Mouse (Mus musculus) MEL (cell line): ENCODE data around the gene Cdkn1a. TPM values are rescaled to one million over a fixed set of nuclear protein-coding genes. Genes with fewer than 3 reads are reported as not detected.

Source experiments
- DNase-seq: peaks from one replicate; pipeline ENCODE4 v3.0.0; 2011; ENCODE audit warnings: low read depth, low spot score
- H3K27ac ChIP-seq: 2 replicates; pipeline ENCODE4 v1.5.1; 2012; ENCODE audit warnings: low read depth, mild to moderate bottlenecking, control low read depth, low read length, moderate library complexity; ENCODE audit not compliant: control insufficient read depth
- H3K27me3 ChIP-seq, 2 experiments: fragments of 150-350 bp in 1 of 2; sonication (generic) in 1 of 2; 2 replicates each; pipeline ENCODE4 v1.6.1; 2012; ENCODE audit warnings: low read length in 2 of 2, mild to moderate bottlenecking in 2 of 2, improper control_type of control experiment in 1 of 2, moderate library complexity in 1 of 2; ENCODE audit not compliant: insufficient read depth in 2 of 2, control insufficient read depth in 1 of 2
- H3K36me3 ChIP-seq, 2 experiments: 2 replicates each; pipeline ENCODE4 v1.6.1; 2012 to 2014; ENCODE audit warnings: low read length in 2 of 2, improper control_type of control experiment in 1 of 2, inconsistent platforms in 1 of 2, mild to moderate bottlenecking in 1 of 2; ENCODE audit not compliant: insufficient read depth in 2 of 2, control insufficient read depth in 1 of 2
- H3K4me1 ChIP-seq, 2 experiments: fragments of 150-350 bp in 1 of 2; sonication (generic) in 1 of 2; 2 replicates each; pipeline ENCODE4 v1.6.1; 2012; ENCODE audit warnings: low read length in 2 of 2, improper control_type of control experiment in 1 of 2, mild to moderate bottlenecking in 1 of 2; ENCODE audit not compliant: insufficient read depth in 2 of 2, control insufficient read depth in 1 of 2
- H3K4me3 ChIP-seq, 2 experiments: fragments of 150-350 bp in 1 of 2; sonication (generic) in 1 of 2; 2 replicates each; pipeline ENCODE4 v1.5.1; 2012; ENCODE audit warnings: low read depth in 2 of 2, low read length in 2 of 2, mild to moderate bottlenecking in 2 of 2, moderate library complexity in 2 of 2, control low read depth in 1 of 2, improper control_type of control experiment in 1 of 2; ENCODE audit not compliant: control insufficient read depth in 1 of 2, insufficient read depth in 1 of 2
- H3K79me2 ChIP-seq: 2 replicates; pipeline ENCODE4 v1.6.1; 2012; ENCODE audit warnings: mild to moderate bottlenecking, low read length, moderate library complexity; ENCODE audit not compliant: control insufficient read depth, poor library complexity, insufficient read depth
- H3K9ac ChIP-seq: 2 replicates; pipeline ENCODE4 v1.6.1; 2012; ENCODE audit warnings: low read depth, mild to moderate bottlenecking, control low read depth, low read length, moderate library complexity; ENCODE audit not compliant: control insufficient read depth, poor library complexity, severe bottlenecking
- H3K9me3 ChIP-seq: fragments of 150-350 bp; sonication (generic); replicated peaks from 2 replicates; pipeline ENCODE4 v1.6.1; 2012; ENCODE audit warnings: mild to moderate bottlenecking, low read length, improper control_type of control experiment, moderate library complexity; ENCODE audit not compliant: insufficient read depth
- E2F4 ChIP-seq: IDR thresholded peaks from 2 replicates; pipeline ENCODE4 v1.6.1; 2011; ENCODE audit warnings: low read depth, low read length, improper control_type of control experiment, borderline replicate concordance
- ELF1 ChIP-seq: IDR thresholded peaks from 2 replicates; pipeline ENCODE4 v1.6.1; 2014; ENCODE audit warnings: low read depth, mild to moderate bottlenecking, inconsistent platforms, low read length, improper control_type of control experiment, moderate library complexity
- ETS1 ChIP-seq: IDR thresholded peaks from 2 replicates; pipeline ENCODE4 v1.6.1; 2012; ENCODE audit warnings: low read depth, mild to moderate bottlenecking, inconsistent platforms, low read length, improper control_type of control experiment, moderate library complexity
- GATA1 ChIP-seq: IDR thresholded peaks from 2 replicates; pipeline ENCODE4 v1.6.1; 2011; ENCODE audit warnings: low read depth, low read length, improper control_type of control experiment
- HCFC1 ChIP-seq: IDR thresholded peaks from 2 replicates; pipeline ENCODE4 v1.6.1; 2012; ENCODE audit warnings: low read depth, mild to moderate bottlenecking, inconsistent platforms, low read length, improper control_type of control experiment, moderate library complexity
- JUND ChIP-seq: IDR thresholded peaks from 2 replicates; pipeline ENCODE4 v1.6.1; 2011; ENCODE audit warnings: low read depth, mild to moderate bottlenecking, improper control_type of control experiment, low read length
- MEF2A ChIP-seq: IDR thresholded peaks from 2 replicates; pipeline ENCODE4 v1.6.1; 2014; ENCODE audit warnings: low read depth, mild to moderate bottlenecking, inconsistent platforms, low read length, improper control_type of control experiment; ENCODE audit not compliant: poor library complexity, insufficient replicate concordance, severe bottlenecking; ENCODE audit errors: extremely low read depth
- MXI1 ChIP-seq: IDR thresholded peaks from 2 replicates; pipeline ENCODE4 v1.6.1; 2011; ENCODE audit warnings: mild to moderate bottlenecking, low read depth, low read length, improper control_type of control experiment
- MYC ChIP-seq: IDR thresholded peaks from 2 replicates; pipeline ENCODE4 v1.6.1; 2011; ENCODE audit warnings: low read depth, mild to moderate bottlenecking, low read length, improper control_type of control experiment, moderate library complexity
- NELFE ChIP-seq: IDR thresholded peaks from 2 replicates; pipeline ENCODE4 v1.6.1; 2011; ENCODE audit warnings: low read depth, low read length, improper control_type of control experiment
- POLR2A ChIP-seq, 2 experiments: IDR thresholded peaks; 2 replicates each; pipeline ENCODE4 v1.6.1; 2011 to 2012; ENCODE audit warnings: low read length in 2 of 2, mild to moderate bottlenecking in 2 of 2, control low read depth in 1 of 2, improper control_type of control experiment in 1 of 2, low read depth in 1 of 2, moderate library complexity in 1 of 2; ENCODE audit not compliant: control insufficient read depth in 1 of 2, insufficient read depth in 1 of 2, poor library complexity in 1 of 2
- POLR2AphosphoS2 ChIP-seq: IDR thresholded peaks from 2 replicates; pipeline ENCODE4 v1.6.1; 2011; ENCODE audit warnings: low read length, improper control_type of control experiment
- POLR2AphosphoS5 ChIP-seq: IDR thresholded peaks from 2 replicates; pipeline ENCODE4 v1.6.1; 2012; ENCODE audit warnings: low read depth, borderline replicate concordance, mild to moderate bottlenecking, inconsistent platforms, low read length, moderate library complexity, mixed read lengths
- RAD21 ChIP-seq: IDR thresholded peaks from 2 replicates; pipeline ENCODE4 v1.6.1; 2011; ENCODE audit warnings: mild to moderate bottlenecking, low read depth, low read length, improper control_type of control experiment
- SIN3A ChIP-seq: IDR thresholded peaks from 2 replicates; pipeline ENCODE4 v1.6.1; 2012; ENCODE audit warnings: low read length, improper control_type of control experiment, inconsistent platforms
- SMC3 ChIP-seq: IDR thresholded peaks from 2 replicates; pipeline ENCODE4 v1.6.1; 2011; ENCODE audit warnings: low read depth, low read length, improper control_type of control experiment
- TAL1 ChIP-seq: IDR thresholded peaks from 2 replicates; pipeline ENCODE4 v1.6.1; 2012; ENCODE audit warnings: mild to moderate bottlenecking, inconsistent platforms, low read length, moderate library complexity, mixed read lengths
- UBTF ChIP-seq: IDR thresholded peaks from 2 replicates; pipeline ENCODE4 v1.6.1; 2012; ENCODE audit warnings: low read depth, mild to moderate bottlenecking, inconsistent platforms, low read length, improper control_type of control experiment, moderate library complexity, borderline replicate concordance; ENCODE audit not compliant: insufficient read depth
- ZMIZ1 ChIP-seq: IDR thresholded peaks from 2 replicates; pipeline ENCODE4 v1.6.1; 2012; ENCODE audit warnings: low read depth, mild to moderate bottlenecking, inconsistent platforms, low read length, improper control_type of control experiment, moderate library complexity
- polyA plus RNA-seq, 2 experiments: library from polyadenylated mRNA; stranded (reverse) in 1 of 2; unstranded in 1 of 2; fragments of >175 nt in 1 of 2; fragments of >200 nt in 1 of 2; gene quantifications; 2 replicates each; pipeline versions ENCODE4 v1.2.1 to v1.2.4; 2012; ENCODE audit warnings: low replicate concordance in 2 of 2, low read depth in 1 of 2; ENCODE audit not compliant: insufficient read length in 2 of 2, insufficient read depth in 1 of 2, missing spikeins in 1 of 2
- total RNA-seq: library from RNA; depleted of rRNA; stranded (reverse); fragments of 300-350 nt; gene quantifications from 2 replicates; pipeline ENCODE4 v1.2.3, GENCODE M21; 2012

Gene Cdkn1a
- total and polyA plus RNA-seq, 3 experiments = 2.0 to 21.0 TPM; not detected in 1

GRCm38 (mm10) chr17:29042569-29042968 is 48.2 kb upstream of the Cdkn1a start (continued):
- TF ChIP-seq ELF1 (0 out of 2 replicates have a peak, but pooled peaks have one; percentile 20), MEF2A (no peak), GATA1 (peak; percentile 83), MXI1 (peak; percentile 49; the same call in 1 of the 2 replicates), TAL1 (peak; percentile 81), SIN3A (0 out of 2 replicates have a peak, but pooled peaks have one; percentile 27), HCFC1 (no peak), UBTF (no peak), MYC (no peak), ETS1 (peak; percentile 61; the same call in 1 of the 2 replicates), E2F4 (no peak)

GRCm38 (mm10) chr17:29043583-29043982 is 47.2 kb upstream of the Cdkn1a start:
- H3K4me1 ChIP-seq = peaks cover 12 to 19% of the 10 kb centered on the region in 2 experiments; a peak in 3 of 4 replicates
- 0 out of 2 replicates have a peak, but pooled peaks have one; percentile 14 for TF ChIP-seq SIN3A
- no peak for TF ChIP-seq SMC3
- no peak for TF ChIP-seq ELF1
- no peak for TF ChIP-seq POLR2AphosphoS5
- peak; percentile 69; the same call in 1 of the 2 replicates for TF ChIP-seq POLR2AphosphoS2
- no peak for TF ChIP-seq RAD21
- no peak for TF ChIP-seq MXI1
- no peak; the same call in 1 of the 2 replicates for TF ChIP-seq ZMIZ1
- no peak for TF ChIP-seq UBTF
- TF ChIP-seq ETS1 = no peak
- no peak for TF ChIP-seq NELFE
- TF ChIP-seq HCFC1 = no peak
- TF ChIP-seq POLR2A (IDR thresholded peaks at IDR 0.05; ENCODE audit: control insufficient read depth in 1 of 2, insufficient read depth in 1 of 2, low read depth in 1 of 2, low read length in 2 of 2, poor library complexity in 1 of 2) = peak in 1 of 2 experiments; percentile 40; a peak in 1 of 4 replicates
- no peak for TF ChIP-seq JUND
- TF ChIP-seq TAL1 = no peak
- no peak for DNase-seq

More at GRCm38 (mm10) chr17:29043583-29043982, 47.2 kb upstream of the Cdkn1a start:
- H3K36me3 ChIP-seq = peaks cover 43 to 47% of the 10 kb centered on the region in 2 experiments
- no peak overlapping the region for H3K27ac ChIP-seq
- no peak overlapping the region for H3K9ac ChIP-seq
- peaks cover 4% of the 10 kb centered on the region for H3K79me2 ChIP-seq
- no peaks in the 10 kb centered on the region for H3K27me3 ChIP-seq
- H3K4me3 ChIP-seq = no peak overlapping the region
- no peaks in the 10 kb centered on the region for H3K9me3 ChIP-seq
